Mouse (Mus musculus) gastrocnemius, adult 2 months (tissue): Measurements from ENCODE around the gene Epb41l2. TPM values are rescaled to one million over a fixed set of nuclear protein-coding genes. Genes with fewer than 3 reads are reported as not detected.
A peak's percentile ranks its signal among the peaks of the same experiment; 100 is the strongest.

ENCODE experiments used
- DNase-seq: peaks from one replicate; pipeline ENCODE4 v3.0.0; 2022
- H3K27ac ChIP-seq: fragments of 200-600 bp; 2 replicates; pipeline ENCODE4 v1.8.1; 2022; ENCODE audit warnings: mild to moderate bottlenecking
- H3K4me3 ChIP-seq: fragments of 200-600 bp; 2 replicates; pipeline ENCODE4 v1.8.1; 2022; ENCODE audit warnings: mild to moderate bottlenecking, moderate library complexity
- CTCF ChIP-seq: fragments of 200-600 bp; IDR thresholded peaks from 2 replicates; pipeline ENCODE4 v1.8.1; 2022; ENCODE audit warnings: antibody characterized with exemption, mild to moderate bottlenecking, moderate library complexity
- intact Hi-C: fragments of 180-260 bp; cut with DNase I; formaldehyde crosslinking; loops from one replicate; pipeline ENCODE4 v1.15.1; 2025
- total RNA-seq, 2 experiments: library from RNA; stranded (reverse); gene quantifications; 2 replicates each; pipeline ENCODE4 v1.2.3; 2021

The Epb41l2 gene
- total RNA-seq, 2 experiments from 2014 or later, result 25.3 to 31.4 TPM

DNA sequence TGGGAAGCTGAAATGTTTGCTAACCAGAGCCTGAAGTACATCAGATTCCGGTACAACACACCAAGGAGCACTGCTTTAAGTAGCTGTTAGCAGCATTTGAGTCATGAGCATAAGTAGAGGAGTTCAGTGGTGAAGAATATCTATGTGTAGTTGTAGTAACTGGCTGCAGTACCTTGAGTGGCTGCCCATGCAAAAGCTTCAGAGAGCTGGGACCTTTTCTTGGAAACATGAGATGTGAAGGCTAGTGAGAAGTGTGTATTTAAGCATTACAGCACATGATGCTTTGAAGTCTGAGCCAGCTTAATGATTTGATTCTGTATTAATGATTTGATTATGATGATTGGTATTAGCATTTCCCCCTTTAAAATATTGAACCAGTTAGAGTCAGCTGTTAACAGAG, 34.1 kb downstream of the Epb41l2 start:
- intact Hi-C loops, result no loop called here
- no peak overlapping the region for H3K4me3 ChIP-seq
- no peak for TF ChIP-seq CTCF
- no peak for DNase-seq
- H3K27ac ChIP-seq, result no peak overlapping the region

GRCm38 (mm10) chr10:25395236-25395886, 35.8 kb downstream of the Epb41l2 start:
- DNase-seq, result no peak
- no peak overlapping the region for H3K27ac ChIP-seq
- TF ChIP-seq CTCF, result peak; percentile 27; the same call in 1 of the 2 replicates
- H3K4me3 ChIP-seq, result no peak overlapping the region
- intact Hi-C loops, result no loop called here

- intact Hi-C loops, result no loop called here
- no peak for TF ChIP-seq CTCF
- no peak for DNase-seq
Observed at GRCm38 (mm10) chr10:25396859-25397258, 37.3 kb downstream of the Epb41l2 start.

DNA sequence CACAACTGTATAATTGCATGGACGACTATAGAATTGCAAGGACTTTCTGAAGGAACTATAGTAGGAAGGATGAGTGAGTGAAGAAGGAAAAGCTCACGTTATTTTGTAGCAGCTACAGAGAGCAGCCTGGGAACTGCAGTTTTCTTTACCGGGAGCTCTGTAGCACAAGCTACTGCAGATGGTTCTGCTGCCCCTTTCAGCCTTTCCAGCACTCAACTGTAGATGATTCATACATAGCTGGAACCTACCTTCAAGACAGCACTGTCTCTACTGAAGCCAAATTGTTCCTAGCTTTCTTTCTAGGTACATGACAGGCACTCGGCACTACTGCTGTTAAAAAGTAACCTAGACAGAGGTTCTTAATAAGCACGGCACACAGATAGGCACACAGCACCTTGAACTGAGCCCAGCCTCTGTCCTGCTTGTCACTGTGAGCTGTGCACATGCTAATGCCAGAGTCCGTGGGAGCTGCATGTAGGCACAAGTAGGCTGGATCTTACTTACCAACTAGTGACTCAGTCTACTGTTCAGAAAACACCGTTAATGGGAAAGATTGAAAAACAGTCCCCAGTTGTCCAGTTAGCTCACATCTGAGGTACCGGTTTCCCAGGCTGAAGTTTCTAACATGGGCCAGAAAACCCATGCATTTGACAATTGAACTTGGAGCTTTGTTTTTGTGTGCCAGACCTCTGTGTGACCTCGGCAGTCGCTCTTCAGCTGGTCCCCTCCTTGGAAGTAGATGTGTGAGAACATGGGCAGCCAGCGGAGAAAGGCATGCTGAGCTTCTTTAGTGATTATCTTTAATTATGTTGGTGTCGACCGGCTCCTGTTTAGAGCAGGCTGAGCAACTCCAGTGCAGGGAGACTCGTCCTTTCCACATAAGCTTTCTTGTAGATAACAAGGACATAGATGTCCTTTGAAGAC, 38.4 kb downstream of the Epb41l2 start:
- no peak for DNase-seq
- intact Hi-C loops, result no loop called here
- no peak for TF ChIP-seq CTCF
- H3K27ac ChIP-seq, result peak overlapping the region; percentile 13; the same call in 1 of the 2 replicates
- H3K4me3 ChIP-seq, result no peak overlapping the region; the same call in 1 of the 2 replicates

More at GRCm38 (mm10) chr10:25396859-25397258, 37.3 kb downstream of the Epb41l2 start:
- H3K27ac ChIP-seq, result no peak overlapping the region
- no peak overlapping the region for H3K4me3 ChIP-seq

- Histone ChIP-seq H3K27ac (no peak overlapping the region), H3K4me3 (no peak overlapping the region)
- intact Hi-C loops, result no loop called here
- DNase-seq, result no peak
- TF ChIP-seq CTCF, result no peak
Observed at GRCm38 (mm10) chr10:25399016-25399415, 39.4 kb downstream of the Epb41l2 start.

GRCm38 (mm10) chr10:25400076-25400475, 40.5 kb downstream of the Epb41l2 start:
- no peak for DNase-seq
- no peak overlapping the region for H3K27ac ChIP-seq
- intact Hi-C loops, result no loop called here
- no peak for TF ChIP-seq CTCF
- no peak overlapping the region for H3K4me3 ChIP-seq

- intact Hi-C loops, result no loop called here
- TF ChIP-seq CTCF, result no peak
- Histone ChIP-seq H3K4me3 (no peak overlapping the region), H3K27ac (no peak overlapping the region)
- no peak for DNase-seq
Observed at GRCm38 (mm10) chr10:25400646-25401045, 41.0 kb downstream of the Epb41l2 start.

- intact Hi-C loops, result no loop called here
- no peak for TF ChIP-seq CTCF
Observed at GRCm38 (mm10) chr10:25401356-25401755, 41.8 kb downstream of the Epb41l2 start.

GRCm38 (mm10) chr10:25402886-25403285, 43.3 kb downstream of the Epb41l2 start:
- intact Hi-C loops, result no loop called here
- TF ChIP-seq CTCF, result no peak
- no peak overlapping the region for H3K4me3 ChIP-seq
- no peak overlapping the region for H3K27ac ChIP-seq
- no peak for DNase-seq

More at GRCm38 (mm10) chr10:25401356-25401755, 41.8 kb downstream of the Epb41l2 start:
- Histone ChIP-seq H3K4me3 (no peak overlapping the region), H3K27ac (no peak overlapping the region)
- DNase-seq, result no peak

GRCm38 (mm10) chr10:25403813-25404701, 44.5 kb downstream of the Epb41l2 start:
- H3K4me3 ChIP-seq, result no peak overlapping the region
- no peak for DNase-seq
- TF ChIP-seq CTCF, result no peak
- peak overlapping the region; percentile 24; the same call in 1 of the 2 replicates for H3K27ac ChIP-seq
- intact Hi-C loops, result no loop called here

- H3K4me3 ChIP-seq, result no peak overlapping the region
- DNase-seq, result no peak
- no peak for TF ChIP-seq CTCF
- intact Hi-C loops, result no loop called here
- 0 out of 2 replicates have a peak overlapping the region, but pooled peaks have one; percentile 13 for H3K27ac ChIP-seq
Observed at GRCm38 (mm10) chr10:25404702-25405098, 45.1 kb downstream of the Epb41l2 start.

DNA sequence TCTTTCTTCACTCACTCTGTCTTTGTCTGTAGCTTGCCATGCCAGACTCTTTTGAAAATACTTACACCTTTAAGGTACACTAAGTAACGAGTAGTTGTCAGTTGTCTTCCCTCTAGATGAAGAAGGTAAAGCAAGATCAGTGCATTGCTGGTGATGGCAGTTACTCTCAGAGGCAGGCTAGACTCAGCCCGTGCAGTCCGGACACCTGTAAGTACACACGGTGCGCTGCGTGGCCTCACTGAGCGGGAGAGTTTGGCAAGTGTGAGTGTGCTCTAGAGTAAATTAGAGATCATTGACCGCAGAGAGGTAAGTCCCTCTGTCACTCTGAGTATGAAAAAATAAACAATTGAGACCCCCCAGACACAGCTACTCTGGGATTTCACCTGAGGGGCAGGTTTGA, 46.0 kb downstream of the Epb41l2 start:
- DNase-seq, result no peak
- Histone ChIP-seq H3K27ac (no peak overlapping the region), H3K4me3 (no peak overlapping the region)
- intact Hi-C loops, result no loop called here
- TF ChIP-seq CTCF, result no peak
